Mouse (Mus musculus) E14TG2a.4 (cell line): ENCODE results near the gene 4933402E13Rik.

Experiments used
- H3K27me3 ChIP-seq: 2 replicates; pipeline ENCODE4 v1.6.1; 2014; ENCODE audit warnings: low read length, control low read depth; ENCODE audit not compliant: insufficient read depth
- H3K36me3 ChIP-seq: 2 replicates; pipeline ENCODE4 v1.6.1; 2014; ENCODE audit warnings: low read length, control low read depth; ENCODE audit not compliant: insufficient read depth
- H3K4me1 ChIP-seq: replicated peaks from 2 replicates; pipeline ENCODE4 v1.6.1; 2014; ENCODE audit warnings: low read depth, low read length, control low read depth
- H3K4me3 ChIP-seq: replicated peaks from 2 replicates; pipeline ENCODE4 v1.5.1; 2014; ENCODE audit warnings: mild to moderate bottlenecking, low read length
- H3K9me3 ChIP-seq: 2 replicates; pipeline ENCODE4 v1.6.1; 2014; ENCODE audit warnings: low read length, control low read depth
- POU5F1 ChIP-seq: IDR thresholded peaks from 2 replicates; pipeline ENCODE4 v1.6.1; 2014; ENCODE audit warnings: low read length, borderline replicate concordance

Gene 4933402E13Rik

GRCm38 (mm10) chrX:62283199-62283598 lies at the start of gene 4933402E13Rik:
4933402E13Rik (plus strand) TSS chrX:62283499.
- Histone ChIP-seq H3K9me3 (no peaks in the 10 kb centered on the region), H3K4me1 (no peaks in the 10 kb centered on the region), H3K4me3 (no peak within 1 kb of the TSS), H3K36me3 (no peaks in the 10 kb centered on the region), H3K27me3 (no peaks in the 10 kb centered on the region)
- no peak for TF ChIP-seq POU5F1
